Mouse (Mus musculus) right cerebral cortex, postnatal 4 days (tissue): ENCODE data around the gene Msl1.

Experiments
- DNase-seq: peaks from one replicate; pipeline ENCODE4 v3.0.0-alpha.2; 2022

The Msl1 gene

GRCm38 (mm10) chr11:98764746-98765145 is 30.6 kb upstream of the Msl1 start:
- no peak for DNase-seq

DNA sequence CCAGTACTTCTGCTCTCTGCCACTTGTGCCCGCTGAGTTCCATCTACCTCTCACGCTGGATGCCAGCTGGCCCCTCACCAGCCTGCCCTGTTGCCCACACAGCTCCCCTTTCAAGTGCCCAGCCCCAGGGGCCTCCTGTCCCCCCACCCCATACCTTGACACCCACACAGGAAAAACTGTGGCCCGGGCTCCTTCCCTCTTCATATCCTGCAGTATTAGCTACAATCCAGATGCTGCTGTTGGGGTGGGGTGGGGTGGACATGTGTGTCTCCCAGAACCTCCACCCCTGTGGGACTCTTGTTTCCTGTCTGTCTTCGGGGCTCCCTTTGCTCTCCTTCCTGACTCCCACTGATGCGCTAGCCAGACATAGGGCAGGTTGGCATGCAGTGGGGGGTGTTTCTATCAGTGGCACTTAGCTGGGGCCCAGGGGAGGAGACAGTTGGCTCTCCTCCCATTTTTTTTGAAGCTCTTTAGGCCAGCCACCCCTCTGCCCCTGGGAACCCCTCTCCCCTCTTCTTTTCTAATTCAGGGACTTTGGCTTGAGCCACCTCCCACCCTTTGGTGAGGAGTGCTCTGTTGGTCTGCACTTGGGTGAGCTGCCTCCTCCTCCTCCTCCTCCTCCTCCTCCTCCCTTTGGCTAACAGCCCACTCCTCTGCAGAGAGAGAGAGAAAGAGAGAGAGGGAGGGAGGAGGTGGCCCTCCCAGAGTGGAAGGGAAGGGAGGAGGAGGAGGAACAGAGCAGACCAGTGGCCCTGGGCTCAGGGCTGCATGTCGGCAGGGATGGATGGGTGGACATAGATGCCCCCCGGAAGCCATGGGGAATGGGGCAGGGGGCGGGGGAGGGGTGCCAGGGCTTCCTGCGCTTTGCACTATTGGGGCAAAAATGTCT is 29.7 kb upstream of the Msl1 start:
- no peak for DNase-seq

DNA sequence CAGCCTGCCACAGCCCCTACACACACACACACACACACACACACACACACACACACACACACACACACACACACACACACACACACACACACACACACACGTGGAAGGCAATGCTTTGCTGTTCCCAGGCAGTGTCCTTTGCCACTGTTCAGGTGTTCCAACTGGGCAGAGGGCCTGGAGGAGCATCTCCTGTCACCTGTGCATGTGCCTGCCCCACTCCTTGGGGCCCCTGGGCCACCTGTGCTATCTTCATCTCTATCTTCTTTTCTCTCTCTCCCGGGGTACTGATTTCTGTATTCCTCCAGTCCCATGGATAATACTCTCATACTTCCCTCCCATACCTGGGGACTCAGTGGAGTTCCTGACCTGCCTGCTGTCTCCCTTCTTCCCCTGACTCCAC is 29.0 kb upstream of the Msl1 start:
- no peak for DNase-seq

DNA sequence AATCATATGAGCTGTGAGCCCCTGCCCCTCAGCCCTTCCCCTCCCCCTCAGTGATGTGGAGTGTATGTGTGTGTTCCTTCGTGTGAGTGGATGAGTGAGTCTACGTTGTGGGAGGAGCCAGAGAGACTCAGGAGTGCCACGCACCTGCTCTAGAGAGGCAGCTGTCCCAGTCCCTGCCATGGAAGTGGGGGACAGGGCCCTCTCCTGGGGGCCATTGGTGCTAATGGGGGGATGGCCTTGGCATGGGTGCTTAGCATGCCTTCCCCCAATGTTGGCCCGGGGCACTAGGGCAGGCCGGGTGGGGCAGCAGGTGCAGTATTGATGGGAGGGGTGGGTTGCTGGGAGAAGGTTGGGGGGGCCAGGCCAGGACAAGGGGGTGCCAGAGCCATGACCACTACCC is 28.5 kb upstream of the Msl1 start:
- DNase-seq, result no peak

DNA sequence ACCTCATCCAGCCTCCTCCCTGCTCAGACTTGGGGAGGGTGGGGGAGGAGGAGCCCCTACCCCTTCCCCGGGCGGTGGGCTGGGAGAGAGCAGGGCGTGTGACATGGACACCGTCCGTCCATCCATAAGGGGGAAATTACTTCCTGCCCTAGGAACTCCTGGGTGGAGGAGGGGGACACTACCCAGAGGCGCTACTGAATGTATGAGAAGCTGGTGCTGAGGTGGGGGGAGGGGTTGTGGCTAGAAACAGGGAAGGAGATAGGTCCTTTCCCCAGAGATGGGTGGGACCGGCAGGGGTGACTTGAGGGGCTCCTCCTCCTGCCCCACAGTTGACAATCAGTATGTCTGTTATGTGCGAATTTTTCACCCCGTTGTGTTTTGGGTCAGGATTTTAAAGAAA is 28.0 kb upstream of the Msl1 start:
- DNase-seq, result no peak

- no peak for DNase-seq
Measured at GRCm38 (mm10) chr11:98767713-98768112, 27.6 kb upstream of the Msl1 start.

GRCm38 (mm10) chr11:98768127-98769006 is 26.9 kb upstream of the Msl1 start:
- no peak for DNase-seq

- no peak for DNase-seq
Measured at GRCm38 (mm10) chr11:98769007-98769954, 26.0 kb upstream of the Msl1 start.

DNA sequence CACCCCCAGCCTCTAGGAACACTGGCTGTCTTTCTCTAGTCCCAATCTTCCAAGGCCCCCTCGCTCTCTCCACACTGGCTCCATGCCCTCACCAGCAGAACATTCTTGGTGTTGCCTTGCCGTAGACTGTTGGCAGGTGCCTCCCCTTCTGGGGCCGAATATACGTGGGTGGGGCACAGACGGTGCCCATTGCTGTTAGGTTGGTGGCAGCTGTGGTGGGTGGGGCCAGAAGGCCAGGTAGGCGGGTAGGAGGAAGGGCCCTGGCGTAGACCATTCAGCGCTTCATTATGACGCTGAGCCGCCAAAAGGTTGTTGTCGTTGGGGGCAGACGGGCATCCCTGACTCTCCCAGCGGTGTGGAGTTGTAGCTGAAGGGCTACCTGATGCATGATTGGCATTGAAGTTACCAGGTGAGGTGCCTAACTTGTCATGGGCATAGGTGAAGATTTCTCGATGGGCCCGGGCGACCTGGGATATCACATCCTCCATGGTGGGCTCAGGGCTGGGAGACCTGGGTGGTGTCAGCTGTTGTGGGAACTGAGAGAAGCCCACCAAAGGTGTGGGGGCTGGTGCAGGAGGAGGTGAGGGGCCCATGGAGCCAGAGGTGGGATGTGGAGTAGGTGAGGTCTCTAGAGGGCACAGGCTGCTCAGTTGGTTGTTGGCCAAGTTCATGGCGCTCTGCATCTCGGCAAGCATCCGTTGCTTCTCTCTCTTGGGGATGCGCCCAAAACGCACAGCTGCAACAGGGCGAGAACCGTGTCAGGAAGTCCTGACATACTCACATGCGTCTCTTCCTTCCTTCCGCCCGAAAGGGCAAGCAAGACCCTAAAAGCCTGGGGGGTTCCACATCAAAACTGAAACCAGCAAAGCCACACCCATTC is 25.0 kb upstream of the Msl1 start:
- no peak for DNase-seq

DNA sequence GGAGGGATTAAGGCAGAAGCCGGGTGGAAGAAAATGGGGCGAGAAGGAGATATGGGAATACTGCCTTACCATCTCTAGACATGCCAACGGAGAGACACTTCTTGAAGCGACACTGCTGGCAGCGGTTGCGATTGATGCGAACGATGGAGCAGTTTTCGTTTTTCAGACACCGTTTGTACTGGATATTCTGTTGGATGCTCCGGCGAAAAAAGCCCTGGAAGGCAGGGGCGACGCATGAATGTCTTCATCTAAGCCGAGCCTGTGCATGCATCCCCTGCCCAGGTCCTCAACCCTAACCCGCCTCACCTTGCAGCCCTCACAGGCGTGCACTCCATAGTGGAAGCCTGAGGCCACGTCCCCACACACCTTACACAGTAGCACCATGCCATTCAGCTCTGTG is 24.2 kb upstream of the Msl1 start:
- DNase-seq, result no peak

GRCm38 (mm10) chr11:98771844-98772525 is 23.3 kb upstream of the Msl1 start:
- DNase-seq, result peak; percentile 40

DNA sequence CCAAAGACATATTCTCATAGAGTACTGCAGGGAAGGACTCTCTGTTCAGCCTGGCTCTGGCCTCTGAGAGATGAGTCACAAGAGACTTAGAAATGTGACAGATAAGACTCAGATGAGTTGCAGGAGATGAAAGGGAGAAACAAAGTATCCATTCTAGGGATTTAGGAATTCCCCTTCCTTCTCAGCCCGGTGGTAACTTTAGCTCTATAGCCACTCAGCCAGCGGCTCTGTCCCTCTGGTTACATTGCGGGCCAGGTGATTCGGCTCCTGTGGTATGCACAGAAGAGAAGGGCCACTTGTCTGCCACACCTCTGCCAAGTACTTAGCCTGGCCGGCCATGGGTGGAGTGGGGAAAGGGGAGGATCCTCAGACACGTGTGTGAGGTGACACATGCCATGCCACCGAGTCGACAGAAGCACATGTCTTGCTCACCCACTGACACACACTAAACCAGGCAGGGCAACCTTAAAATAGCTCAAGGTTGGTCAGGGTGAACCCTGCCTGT is 22.6 kb upstream of the Msl1 start:
- DNase-seq, result peak; percentile 27

DNA sequence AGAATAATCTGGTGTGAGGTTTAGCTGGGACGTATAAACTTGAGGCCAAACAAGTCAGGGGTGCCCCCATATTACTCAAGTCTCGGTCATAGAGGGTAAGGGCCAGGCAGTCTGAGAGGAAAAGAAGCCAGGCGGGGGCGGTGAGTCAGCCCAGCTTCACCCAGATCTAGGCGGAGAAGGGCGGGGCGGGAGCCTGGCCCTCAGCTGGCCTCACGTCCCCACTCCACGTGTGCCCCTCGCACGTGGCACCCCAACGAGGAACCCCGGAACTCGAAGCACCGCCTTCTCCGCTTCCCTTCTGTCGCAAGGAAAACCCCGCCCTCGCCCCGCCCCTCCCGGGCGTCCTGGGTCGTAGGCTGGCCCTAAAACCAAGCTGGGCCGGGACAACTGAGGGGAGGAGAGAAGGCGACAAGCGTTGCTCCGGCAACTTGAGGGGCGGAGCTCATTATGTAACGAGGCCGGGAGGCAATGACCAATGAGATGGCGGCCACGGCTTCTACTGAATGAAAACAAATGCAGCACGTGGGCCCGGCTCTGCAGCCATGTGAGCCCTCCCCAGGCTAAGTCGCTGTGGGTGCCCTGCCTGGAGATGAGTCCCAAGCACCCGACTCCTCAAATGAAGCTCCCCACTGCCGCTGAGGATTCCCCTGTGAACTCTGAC is 21.6 kb upstream of the Msl1 start:
- peak; percentile 91 for DNase-seq

DNA sequence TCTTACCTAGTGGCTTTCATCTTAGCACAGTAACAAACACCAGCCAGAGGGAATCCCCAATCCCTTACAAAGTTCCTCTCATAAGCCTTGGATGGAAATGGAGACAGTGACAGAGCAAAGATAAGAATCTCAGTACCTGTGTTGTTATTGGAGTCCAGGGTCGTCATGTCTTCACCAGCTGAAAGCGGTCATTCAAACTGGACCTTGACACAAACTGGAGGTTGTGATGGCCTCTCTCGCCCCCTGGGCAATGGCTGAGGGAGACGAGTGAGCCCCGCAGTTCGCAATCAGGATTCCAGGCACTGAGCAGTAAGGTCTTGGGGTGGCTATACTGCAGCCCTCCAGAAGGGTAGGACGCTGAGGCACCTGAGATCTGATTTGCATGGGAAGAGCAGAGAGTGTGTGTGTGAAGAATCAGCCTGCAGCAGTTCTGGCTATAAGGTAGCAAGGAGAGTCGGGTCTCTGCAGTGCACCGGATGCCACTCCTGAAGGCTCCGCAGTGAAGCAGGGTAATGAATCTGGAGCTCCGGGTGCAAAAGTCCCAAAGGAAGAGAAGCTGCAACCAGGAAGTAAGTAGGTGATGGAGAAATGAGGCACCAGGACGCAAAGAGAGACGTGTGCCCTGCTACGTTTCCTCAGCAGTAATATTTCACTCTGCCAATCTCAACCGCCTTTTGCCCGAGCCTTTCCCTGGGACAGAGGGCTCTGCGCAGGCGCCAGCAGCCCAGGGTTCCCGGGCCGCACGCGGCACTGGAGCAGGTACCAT is 20.6 kb upstream of the Msl1 start, which contains the start of gene Nr1d1:
TSS of gene Nr1d1 (minus strand) at position 752 of the 766 bp plus-strand sequence.
- no peak for DNase-seq

- DNase-seq, result peak; percentile 98
Measured at GRCm38 (mm10) chr11:98775348-98776051, 19.8 kb upstream of the Msl1 start.

GRCm38 (mm10) chr11:98776052-98776764 is 19.1 kb upstream of the Msl1 start:
- DNase-seq, result no peak

- DNase-seq, result no peak
Measured at GRCm38 (mm10) chr11:98776843-98777590, 18.3 kb upstream of the Msl1 start.
